Comparison of ENCODE assay signal across 8 mouse cellular contexts in the genomic region with DNA sequence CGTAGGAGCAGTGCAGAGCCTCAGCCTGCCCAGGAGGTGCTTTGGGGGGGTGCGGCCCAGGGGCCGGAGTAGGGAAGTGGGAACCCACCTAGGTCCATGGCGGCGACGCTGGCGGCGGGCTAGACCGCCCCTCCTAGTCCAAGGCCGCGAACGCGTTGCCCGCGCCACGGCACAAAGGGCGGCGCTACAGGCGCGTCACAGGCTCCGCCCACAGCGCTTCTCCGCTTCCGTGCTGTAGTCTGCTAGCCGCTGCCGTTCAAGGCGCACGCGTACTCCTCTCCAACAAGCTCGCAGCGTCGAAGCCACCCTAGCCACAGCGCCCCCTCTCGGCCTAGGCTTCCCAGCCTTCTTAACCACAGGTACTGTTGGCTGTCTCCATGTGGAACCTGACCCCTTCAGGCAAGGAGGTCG. TPM values are rescaled to one million over a fixed set of nuclear protein-coding genes. Genes with fewer than 3 reads are reported as not detected.
A peak's percentile ranks its signal among the peaks of the same experiment; 100 is the strongest.
DNase-seq lines count a peak whose midpoint lies in the region; ATAC-seq lines count a peak whose summit lies in the region.

A gene (plus strand): TSS at position 219 of the 411 bp plus-strand sequence.
A gene (minus strand): TSS at position 275 of the 411 bp plus-strand sequence.

- WGBS in hindbrain, embryonic 14.5 days, result 2% methylated on average over 30 of the region's 35 CpGs

- peak; percentile 99 for DNase-seq in R1 (ENCODE audit: low read depth, low spot score)
- peak; percentile 97 to 99 for DNase-seq in cerebellum, postnatal 25 days
- DNase-seq in frontal cortex, postnatal 25 days (ENCODE audit: low spot score in 2 of 2), result peak; percentile 90 to 96
- peak; percentile 98 for DNase-seq in hindbrain, embryonic 14.5 days (ENCODE audit: low spot score)
- peak; percentile 96 for DNase-seq in layer of hippocampus, postnatal 36 days
- peak; percentile 99 for DNase-seq in lung, postnatal 36 days
- peak; percentile 98 for DNase-seq in retina, postnatal 1 day
- peak; percentile 91 to 93 for DNase-seq in urinary bladder, adult 18-20 months (ENCODE audit: low spot score in 2 of 2)

- H3K27me3 ChIP-seq in hindbrain, embryonic 14.5 days (ENCODE audit: control insufficient read depth, insufficient read depth, low read length), result no peaks in the 10 kb centered on the region

- H3K9ac ChIP-seq in hindbrain, embryonic 14.5 days, result peak within 1 kb of the TSS; percentile 95

- peaks cover 48% of the 10 kb centered on the region for H3K36me3 ChIP-seq in hindbrain, embryonic 14.5 days (replicated peaks; ENCODE audit: control insufficient read depth, insufficient read depth)

- H3K4me1 ChIP-seq in hindbrain, embryonic 14.5 days (replicated peaks; ENCODE audit: control insufficient read depth, insufficient read depth, low read length), result no peaks in the 10 kb centered on the region

- peak; percentile 97 for ATAC-seq in hindbrain, embryonic 14.5 days (ENCODE audit: low FRiP score)

- H3K4me3 ChIP-seq in hindbrain, embryonic 14.5 days (replicated peaks; ENCODE audit: low read length), result peak within 1 kb of the TSS; percentile 67

- no peaks in the 10 kb centered on the region for H3K9me3 ChIP-seq in hindbrain, embryonic 14.5 days (ENCODE audit: control insufficient read depth, low read length)

- H3K4me2 ChIP-seq in hindbrain, embryonic 14.5 days (replicated peaks), result peak within 1 kb of the TSS; percentile 90

- H3K27ac ChIP-seq in hindbrain, embryonic 14.5 days, result peak within 1 kb of the TSS; percentile 93

RNA-seq across cellular contexts. Expression of the first gene that starts in this region (rescaled TPM):
- 0.62 TPM in 1 of 2 replicates, not detected in the other for polyA plus RNA-seq in hindbrain, embryonic 14.5 days (2014; fragmentation: Nextera tagmentation; extraction: Ambion mirVana)
- total RNA-seq in layer of hippocampus, postnatal 36 days (2021), result 1 to 10 TPM in 1 of 2 experiments, under 1 TPM in 1; 0.65 to 1.2 TPM

RNA-seq across cellular contexts. Expression of the second gene that starts in this region (rescaled TPM):
- 13.9 and 19.7 TPM in 2 replicates for polyA plus RNA-seq in hindbrain, embryonic 14.5 days (2014; fragmentation: Nextera tagmentation; extraction: Ambion mirVana)
- total RNA-seq in layer of hippocampus, postnatal 36 days (2021), result 1 to 10 TPM; 6.5 to 8.2 TPM

Comparison
In these comparisons a context has a peak if more than half of its experiments do, and no peak if none do; other contexts are left out.
1. Peak in every context shown above with its lines: DNase-seq, ATAC-seq, H3K4me3 ChIP-seq and H3K27ac ChIP-seq.